Mouse (Mus musculus) adrenal gland, postnatal 10 days (tissue): ENCODE data around the gene Zfp459. TPM values are rescaled to one million over a fixed set of nuclear protein-coding genes. Genes with fewer than 3 reads are reported as not detected.

Experiments
- total RNA-seq, 2 experiments: library from RNA; stranded (reverse); gene quantifications; 2 replicates each; pipeline ENCODE4 v1.2.3; 2021

Gene Zfp459
- total RNA-seq, 2 experiments from 2014 or later, result 0.54 to 1.5 TPM

Other genes starting within 250 kb of the Zfp459 start
- gene Rsl1, start 248.2 kb downstream of the Zfp459 start, total RNA-seq, result 1 to 10 TPM; 5.8 to 5.9 TPM
- 1 to 10 TPM; 1.9 to 2.6 TPM for gene Zfp455, start 226.9 kb downstream of the Zfp459 start, total RNA-seq
- 1 to 10 TPM; 2.5 to 4.9 TPM for gene Zfp458, start 143.0 kb downstream of the Zfp459 start, total RNA-seq
- 1 to 10 TPM; 2.2 to 4.7 TPM for gene Zfp457, start 114.9 kb downstream of the Zfp459 start, total RNA-seq
- gene Zfp595, start 88.8 kb downstream of the Zfp459 start, total RNA-seq, result 1 to 10 TPM; 3.5 to 5.1 TPM
- 1 to 10 TPM in 1 of 2 experiments, not detected in 1; 1.9 TPM for gene Gm28044, start 60.9 kb downstream of the Zfp459 start, total RNA-seq
- 1 to 10 TPM; 2.6 to 2.7 TPM for gene Zfp953, start 60.8 kb downstream of the Zfp459 start, total RNA-seq
- 1 to 10 TPM in 1 of 2 experiments, not detected in 1; 1.7 TPM for gene Gm28041, start 45.7 kb downstream of the Zfp459 start, total RNA-seq
- 1 to 10 TPM; 1.7 to 1.9 TPM for gene Zfp456, start 45.6 kb downstream of the Zfp459 start, total RNA-seq
- gene Zfp429, start 21.6 kb downstream of the Zfp459 start, total RNA-seq, result 1 to 10 TPM; 4.3 to 4.4 TPM
- 10 to 100 TPM; 11.1 to 13.2 TPM for gene Zfp874a, start 30.2 kb upstream of the Zfp459 start, total RNA-seq
- gene Zfp874b, start 62.8 kb upstream of the Zfp459 start, total RNA-seq, result 10 to 100 TPM; 11.7 to 14.2 TPM
- 1 to 10 TPM; 6.0 to 8.1 TPM for gene Zfp58, start 79.1 kb upstream of the Zfp459 start, total RNA-seq
- gene Gm26965, start 104.7 kb upstream of the Zfp459 start, total RNA-seq, result not detected
- gene Zfp87, start 104.8 kb upstream of the Zfp459 start, total RNA-seq, result 10 to 100 TPM; 19.5 to 21.5 TPM
- gene Zfp748, start 132.4 kb upstream of the Zfp459 start, total RNA-seq, result 1 to 10 TPM; 8.0 to 8.5 TPM
- 1 to 10 TPM; 7.3 to 8.7 TPM for gene Zfp729b, start 188.3 kb upstream of the Zfp459 start, total RNA-seq
- gene Gm49345, start 216.4 kb upstream of the Zfp459 start, total RNA-seq, result not detected
- gene Zfp729a, start 216.4 kb upstream of the Zfp459 start, total RNA-seq, result 1 to 10 TPM; 4.3 to 7.2 TPM